Mouse (Mus musculus): ENCODE results near the gene 2310039H08Rik. TPM values are rescaled to one million over a fixed set of nuclear protein-coding genes. Genes with fewer than 3 reads are reported as not detected.

The 2310039H08Rik gene
- polyA plus RNA-seq, 1 experiment from 2014 or later = 53.4 TPM

DNA sequence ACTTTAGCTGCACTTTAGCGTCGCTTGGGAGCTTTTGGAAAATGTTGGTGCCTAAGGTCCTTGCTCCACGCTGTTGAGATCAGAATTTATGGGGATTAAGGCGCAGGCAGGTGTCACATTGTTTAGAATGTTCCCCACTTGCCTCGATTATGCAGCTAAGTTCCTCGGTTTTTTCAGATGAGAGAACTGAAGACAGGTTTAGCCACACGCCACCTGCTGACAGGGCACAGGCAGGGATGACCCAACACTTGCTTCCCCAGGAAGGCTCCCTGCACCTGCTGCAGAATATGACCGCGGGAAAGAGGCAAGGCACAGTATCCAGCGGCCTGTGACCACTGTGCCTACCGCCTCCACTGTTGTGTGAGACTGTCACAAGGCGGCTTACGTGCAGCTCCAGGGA lies 43.9 kb downstream of the 2310039H08Rik start:
- Histone ChIP-seq H3K27me3 (no peaks in the 10 kb centered on the region), H3K27ac (no peak overlapping the region), H3K36me3 (peaks cover 75% of the 10 kb centered on the region), H3K9me3 (no peaks in the 10 kb centered on the region), H3K9ac (replicated peaks) (no peak overlapping the region), H3K4me1 (replicated peaks) (no peaks in the 10 kb centered on the region), H3K4me2 (replicated peaks) (no peak overlapping the region), H3K4me3 (replicated peaks) (no peak overlapping the region)
- ATAC-seq = no peak
- 61% methylated on average over 13 of the region's 13 CpGs for WGBS

DNA sequence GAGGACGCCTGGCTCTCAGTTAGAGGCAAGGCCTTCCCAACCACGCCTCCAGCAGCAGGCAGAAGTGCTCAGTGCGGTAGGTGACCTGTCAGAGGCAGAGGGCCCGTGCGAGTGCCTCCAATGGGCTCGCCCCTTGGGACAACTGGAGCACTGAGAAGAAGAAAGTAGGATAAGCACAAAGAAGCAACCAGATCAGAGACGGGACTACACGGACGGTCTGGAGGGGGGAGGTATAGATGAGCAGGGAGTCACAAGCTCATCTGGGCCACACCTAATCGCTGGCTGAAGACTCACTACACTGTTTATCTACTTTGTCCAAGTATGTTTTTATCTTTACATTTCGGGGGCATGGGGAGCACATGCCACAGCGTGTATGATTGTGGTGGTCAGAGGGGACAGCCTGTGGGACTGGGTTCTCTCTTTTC lies 45.3 kb downstream of the 2310039H08Rik start:
- no peak for ATAC-seq
- Histone ChIP-seq H3K36me3 (peaks cover 73% of the 10 kb centered on the region), H3K27me3 (no peaks in the 10 kb centered on the region), H3K9me3 (no peaks in the 10 kb centered on the region), H3K9ac (replicated peaks) (no peak overlapping the region), H3K4me1 (replicated peaks) (no peaks in the 10 kb centered on the region), H3K27ac (no peak overlapping the region), H3K4me3 (replicated peaks) (no peak overlapping the region), H3K4me2 (replicated peaks) (no peak overlapping the region)
- 87% methylated on average over 12 of the region's 12 CpGs for WGBS

DNA sequence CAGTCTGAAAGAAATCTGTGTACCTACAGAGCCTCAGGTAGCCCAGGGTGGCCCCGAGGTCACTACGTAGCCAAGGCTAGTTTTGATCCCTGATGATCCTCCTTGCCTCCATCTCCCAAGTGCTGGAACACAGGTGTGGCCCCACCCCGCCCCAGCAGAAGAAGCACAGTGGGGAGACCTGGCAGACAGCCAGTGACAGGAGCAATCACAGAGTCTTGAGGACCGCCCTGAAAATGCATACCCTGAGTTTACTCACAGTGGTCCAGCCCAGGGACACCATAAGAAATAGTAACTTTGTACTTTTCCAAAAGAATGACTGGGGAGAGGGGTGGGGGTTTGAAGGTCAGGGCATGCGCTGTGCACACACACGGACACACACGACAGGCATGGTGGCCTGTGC lies 48.2 kb downstream of the 2310039H08Rik start:
- Histone ChIP-seq H3K4me3 (replicated peaks) (no peak overlapping the region), H3K4me1 (replicated peaks) (no peaks in the 10 kb centered on the region), H3K9me3 (no peaks in the 10 kb centered on the region), H3K27ac (no peak overlapping the region), H3K27me3 (no peaks in the 10 kb centered on the region), H3K36me3 (peaks cover 84% of the 10 kb centered on the region), H3K9ac (replicated peaks) (no peak overlapping the region), H3K4me2 (replicated peaks) (no peak overlapping the region)
- ATAC-seq = no peak
- WGBS = 95% methylated on average over 7 of the region's 7 CpGs

Other genes starting within 250 kb of the 2310039H08Rik start
- gene Cul9, start 226.2 kb upstream of the 2310039H08Rik start, polyA plus RNA-seq (2015; fragmentation: Nextera tagmentation; extraction: Ambion mirVana) = 18.7 and 20.3 TPM in 2 replicates
- 4.1 and 6.0 TPM in 2 replicates for gene Srf, start 216.5 kb upstream of the 2310039H08Rik start, polyA plus RNA-seq (2015; fragmentation: Nextera tagmentation; extraction: Ambion mirVana)
- 33.4 and 37.5 TPM in 2 replicates for gene Ptk7, start 143.1 kb upstream of the 2310039H08Rik start, polyA plus RNA-seq (2015; fragmentation: Nextera tagmentation; extraction: Ambion mirVana)
- gene Klc4, start 126.6 kb upstream of the 2310039H08Rik start, polyA plus RNA-seq (2015; fragmentation: Nextera tagmentation; extraction: Ambion mirVana) = 49.1 and 54.1 TPM in 2 replicates
- gene Mrpl2, start 126.4 kb upstream of the 2310039H08Rik start, polyA plus RNA-seq (2015; fragmentation: Nextera tagmentation; extraction: Ambion mirVana) = 75.1 and 89.5 TPM in 2 replicates
- gene Cul7, start 122.3 kb upstream of the 2310039H08Rik start, polyA plus RNA-seq (2015; fragmentation: Nextera tagmentation; extraction: Ambion mirVana) = 41.6 and 46.3 TPM in 2 replicates
- gene Rrp36, start 98.3 kb upstream of the 2310039H08Rik start, polyA plus RNA-seq (2015; fragmentation: Nextera tagmentation; extraction: Ambion mirVana) = 48.1 and 49.9 TPM in 2 replicates
- 237 and 241 TPM in 2 replicates for gene Mea1, start 93.8 kb upstream of the 2310039H08Rik start, polyA plus RNA-seq (2015; fragmentation: Nextera tagmentation; extraction: Ambion mirVana)
- 152 TPM in 2 replicates for gene Klhdc3, start 91.7 kb upstream of the 2310039H08Rik start, polyA plus RNA-seq (2015; fragmentation: Nextera tagmentation; extraction: Ambion mirVana)
- 88.6 and 94.5 TPM in 2 replicates for gene Ppp2r5d, start 67.5 kb upstream of the 2310039H08Rik start, polyA plus RNA-seq (2015; fragmentation: Nextera tagmentation; extraction: Ambion mirVana)
- 21.3 and 24.3 TPM in 2 replicates for gene Pex6, start 61.2 kb upstream of the 2310039H08Rik start, polyA plus RNA-seq (2015; fragmentation: Nextera tagmentation; extraction: Ambion mirVana)
- 0.80 and 0.81 TPM in 2 replicates for gene Gnmt, start 43.5 kb upstream of the 2310039H08Rik start, polyA plus RNA-seq (2015; fragmentation: Nextera tagmentation; extraction: Ambion mirVana)
- gene Cnpy3, start 20.4 kb upstream of the 2310039H08Rik start, polyA plus RNA-seq (2015; fragmentation: Nextera tagmentation; extraction: Ambion mirVana) = 55.7 and 59.8 TPM in 2 replicates
- gene Ptcra, start 8.9 kb upstream of the 2310039H08Rik start, polyA plus RNA-seq (2015; fragmentation: Nextera tagmentation; extraction: Ambion mirVana) = 0.24 and 0.46 TPM in 2 replicates
- 119 and 125 TPM in 2 replicates for gene Rpl7l1, start 10.0 kb downstream of the 2310039H08Rik start, polyA plus RNA-seq (2015; fragmentation: Nextera tagmentation; extraction: Ambion mirVana)
- 9.4 and 9.6 TPM in 2 replicates for gene Bicral, start 85.8 kb downstream of the 2310039H08Rik start, polyA plus RNA-seq (2015; fragmentation: Nextera tagmentation; extraction: Ambion mirVana)
- gene Tbcc, start 118.0 kb downstream of the 2310039H08Rik start, polyA plus RNA-seq (2015; fragmentation: Nextera tagmentation; extraction: Ambion mirVana) = 56.6 and 68.3 TPM in 2 replicates
- not detected in 2 replicates for gene Prph2, start 137.8 kb downstream of the 2310039H08Rik start, polyA plus RNA-seq (2015; fragmentation: Nextera tagmentation; extraction: Ambion mirVana)
- gene Ubr2, start 237.9 kb downstream of the 2310039H08Rik start, polyA plus RNA-seq (2015; fragmentation: Nextera tagmentation; extraction: Ambion mirVana) = 16.7 and 18.0 TPM in 2 replicates